Mouse (Mus musculus): ENCODE results near the gene Gpr37l1. TPM values are rescaled to one million over a fixed set of nuclear protein-coding genes. Genes with fewer than 3 reads are reported as not detected.

The Gpr37l1 gene
- polyA plus RNA-seq, 1 experiment from 2014 or later: 0.71 TPM

DNA sequence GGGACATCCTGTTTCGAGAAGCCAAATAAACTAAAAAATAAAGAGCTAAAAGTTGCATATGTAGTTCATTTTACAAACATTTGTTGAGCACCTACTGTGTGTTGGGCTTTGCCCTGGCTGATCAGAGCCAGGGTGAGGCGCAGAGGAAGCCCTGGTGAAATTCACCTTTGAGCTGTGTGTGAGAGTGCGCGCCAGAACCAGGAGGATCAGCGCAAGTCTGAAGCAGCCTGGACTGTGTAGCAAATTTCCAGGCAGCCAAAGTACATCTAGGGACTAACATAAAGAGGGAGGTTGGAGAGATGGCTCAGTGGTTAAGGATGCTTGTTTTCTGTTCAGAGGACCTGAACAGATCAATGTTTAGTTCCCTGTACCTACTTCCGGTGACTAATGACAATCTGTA lies 5.8 kb upstream of the Gpr37l1 start:
- no peak for ATAC-seq
- WGBS: 88% methylated on average over 6 of the region's 6 CpGs
- no peaks in the 10 kb centered on the region for H3K36me3 ChIP-seq (ENCODE audit: control insufficient read depth, insufficient read depth, low read length)

DNA sequence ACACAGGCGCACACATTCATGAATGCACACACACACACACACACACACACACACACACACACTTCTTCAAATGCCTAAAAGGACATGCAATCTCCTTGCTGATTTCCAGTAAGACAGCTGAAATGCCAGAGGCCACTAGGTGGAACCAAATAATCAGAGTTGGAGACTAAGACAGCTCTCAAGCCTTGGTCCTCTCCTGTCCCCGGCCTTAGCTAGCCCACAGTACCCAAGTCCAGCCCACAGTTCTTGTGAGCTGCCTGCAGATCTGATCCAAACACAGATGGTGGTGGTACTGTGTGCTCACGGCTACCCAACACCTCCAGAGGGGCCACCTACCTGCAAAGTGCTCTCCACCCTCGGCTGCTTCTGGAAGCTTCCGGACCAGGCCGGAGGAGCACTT lies 4.5 kb upstream of the Gpr37l1 start:
- no peak overlapping the region for H3K9ac ChIP-seq (ENCODE audit: low read depth, low read length)
- no peak overlapping the region for H3K4me2 ChIP-seq (ENCODE audit: low read depth, low read length)
- H3K27ac ChIP-seq (ENCODE audit: low read length): no peak overlapping the region
- no peaks in the 10 kb centered on the region for H3K27me3 ChIP-seq (replicated peaks; ENCODE audit: control insufficient read depth, insufficient read depth, low read length)
- ATAC-seq: peak; percentile 69
- H3K36me3 ChIP-seq (ENCODE audit: control insufficient read depth, insufficient read depth, low read length): no peaks in the 10 kb centered on the region
- H3K4me1 ChIP-seq (ENCODE audit: control insufficient read depth, insufficient read depth, low read length): peaks cover 20% of the 10 kb centered on the region
- no peaks in the 10 kb centered on the region for H3K9me3 ChIP-seq (ENCODE audit: control insufficient read depth, low read length)
- 50% methylated on average over 6 of the region's 6 CpGs for WGBS
- H3K4me3 ChIP-seq (ENCODE audit: low read length): no peak overlapping the region

More for the DNA sequence above, 5.8 kb upstream of the Gpr37l1 start:
- Histone ChIP-seq H3K4me1 (ENCODE audit: control insufficient read depth, insufficient read depth, low read length) (peaks cover 20% of the 10 kb centered on the region), H3K9ac (ENCODE audit: low read depth, low read length) (no peak overlapping the region), H3K9me3 (ENCODE audit: control insufficient read depth, low read length) (0 out of 2 replicates have a peak, but pooled peaks cover 4% of the 10 kb centered on the region), H3K27ac (ENCODE audit: low read length) (no peak overlapping the region), H3K4me2 (ENCODE audit: low read depth, low read length) (no peak overlapping the region), H3K27me3 (replicated peaks; ENCODE audit: control insufficient read depth, insufficient read depth, low read length) (no peaks in the 10 kb centered on the region), H3K4me3 (ENCODE audit: low read length) (no peak overlapping the region)

DNA sequence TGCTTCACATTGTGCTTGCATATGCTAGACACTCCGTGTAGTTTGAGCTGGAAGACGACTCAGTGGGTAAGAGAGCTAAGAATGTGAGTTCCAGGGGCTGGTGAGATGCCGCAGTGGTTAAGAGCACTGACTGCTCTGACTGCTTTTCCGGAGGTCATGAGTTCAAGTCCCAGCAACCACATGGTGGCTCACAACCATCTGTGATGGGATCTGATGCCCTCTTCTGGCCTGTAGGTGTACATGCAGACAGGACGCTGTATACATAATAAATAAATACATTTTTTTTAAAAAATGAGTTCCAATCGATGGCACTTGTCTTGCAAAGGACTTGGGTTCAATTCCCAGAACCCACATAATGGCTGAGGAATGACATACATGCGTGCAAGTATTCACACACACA lies 3.7 kb upstream of the Gpr37l1 start:
- H3K36me3 ChIP-seq (ENCODE audit: control insufficient read depth, insufficient read depth, low read length): no peaks in the 10 kb centered on the region
- peaks cover 20% of the 10 kb centered on the region for H3K4me1 ChIP-seq (ENCODE audit: control insufficient read depth, insufficient read depth, low read length)
- no peak overlapping the region for H3K4me2 ChIP-seq (ENCODE audit: low read depth, low read length)
- no peak overlapping the region for H3K9ac ChIP-seq (ENCODE audit: low read depth, low read length)
- H3K4me3 ChIP-seq (ENCODE audit: low read length): no peak overlapping the region
- 83% methylated on average over 7 of the region's 7 CpGs for WGBS
- H3K27me3 ChIP-seq (replicated peaks; ENCODE audit: control insufficient read depth, insufficient read depth, low read length): no peaks in the 10 kb centered on the region
- no peak overlapping the region for H3K27ac ChIP-seq (ENCODE audit: low read length)
- no peak for ATAC-seq
- H3K9me3 ChIP-seq (ENCODE audit: control insufficient read depth, low read length): no peaks in the 10 kb centered on the region

DNA sequence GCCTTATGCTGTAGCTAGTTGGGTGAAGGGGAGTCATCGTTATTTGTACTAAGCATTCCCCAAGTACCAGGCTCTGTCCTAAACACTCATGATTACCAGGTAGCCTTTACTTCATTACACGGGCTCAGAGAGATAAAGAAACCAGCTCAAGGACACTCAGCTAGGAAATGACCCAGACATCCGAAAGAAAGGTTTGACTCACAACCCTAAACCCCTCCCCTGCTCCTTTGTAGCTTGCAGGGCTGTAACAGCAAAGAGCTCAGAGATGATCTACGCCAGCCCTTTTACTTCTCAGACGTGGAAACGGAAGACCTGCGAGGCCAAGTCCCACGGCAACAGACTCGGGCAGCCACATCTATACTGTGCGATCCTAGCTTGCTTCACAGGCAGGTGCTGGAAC lies 2.8 kb upstream of the Gpr37l1 start:
- no peak overlapping the region for H3K27ac ChIP-seq (ENCODE audit: low read length)
- 38% methylated on average over 10 of the region's 10 CpGs for WGBS
- peaks cover 16% of the 10 kb centered on the region for H3K4me1 ChIP-seq (ENCODE audit: control insufficient read depth, insufficient read depth, low read length)
- H3K27me3 ChIP-seq (replicated peaks; ENCODE audit: control insufficient read depth, insufficient read depth, low read length): no peaks in the 10 kb centered on the region
- H3K4me2 ChIP-seq (ENCODE audit: low read depth, low read length): no peak overlapping the region; the same call in 1 of the 2 replicates
- H3K9me3 ChIP-seq (ENCODE audit: control insufficient read depth, low read length): no peaks in the 10 kb centered on the region
- no peak for ATAC-seq
- H3K9ac ChIP-seq (ENCODE audit: low read depth, low read length): peak overlapping the region; percentile 21; the same call in 1 of the 2 replicates
- no peaks in the 10 kb centered on the region for H3K36me3 ChIP-seq (ENCODE audit: control insufficient read depth, insufficient read depth, low read length)
- H3K4me3 ChIP-seq (ENCODE audit: low read length): no peak overlapping the region

DNA sequence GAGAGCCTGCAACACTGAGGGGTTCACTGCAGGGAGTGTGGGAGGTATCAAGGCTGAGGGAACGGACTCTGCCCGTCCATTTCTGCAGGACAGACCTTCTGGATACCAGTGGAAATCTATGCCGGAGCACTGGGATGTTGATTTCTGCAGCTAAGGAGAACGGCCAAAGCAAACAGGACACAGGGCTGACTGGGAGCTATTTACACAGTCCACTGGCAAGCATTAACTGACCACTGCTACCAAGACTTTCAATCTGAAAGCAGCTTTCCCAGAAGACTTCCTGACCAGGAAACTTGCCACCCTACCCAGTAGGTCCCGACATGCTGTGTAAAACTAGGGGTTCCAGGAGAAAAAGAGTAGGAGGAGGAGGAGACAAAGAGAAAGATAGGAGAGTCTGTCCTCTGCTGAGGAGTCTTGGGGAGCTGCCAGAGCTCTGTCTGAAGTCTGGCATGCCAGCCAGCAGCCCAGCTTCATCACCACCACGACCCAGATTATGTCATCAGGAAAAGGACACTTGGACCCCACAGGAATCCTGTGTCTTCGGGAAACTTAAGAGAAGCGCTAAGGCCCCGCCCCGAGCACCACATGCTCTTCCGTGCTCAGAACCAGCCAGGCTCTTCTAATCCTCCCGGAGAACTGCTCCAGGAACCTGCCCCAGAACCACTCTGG lies 2.2 kb upstream of the Gpr37l1 start:
- 38% methylated on average over 12 of the region's 12 CpGs for WGBS
- H3K9me3 ChIP-seq (ENCODE audit: control insufficient read depth, low read length): no peaks in the 10 kb centered on the region
- H3K36me3 ChIP-seq (ENCODE audit: control insufficient read depth, insufficient read depth, low read length): no peaks in the 10 kb centered on the region
- ATAC-seq: no peak
- H3K9ac ChIP-seq (ENCODE audit: low read depth, low read length): peak overlapping the region; percentile 21
- peaks cover 15% of the 10 kb centered on the region; the same call in 1 of the 2 replicates for H3K4me1 ChIP-seq (ENCODE audit: control insufficient read depth, insufficient read depth, low read length)
- no peak overlapping the region for H3K27ac ChIP-seq (ENCODE audit: low read length)
- H3K4me3 ChIP-seq (ENCODE audit: low read length): no peak overlapping the region
- H3K4me2 ChIP-seq (ENCODE audit: low read depth, low read length): no peak overlapping the region; the same call in 1 of the 2 replicates
- H3K27me3 ChIP-seq (replicated peaks; ENCODE audit: control insufficient read depth, insufficient read depth, low read length): no peaks in the 10 kb centered on the region

DNA sequence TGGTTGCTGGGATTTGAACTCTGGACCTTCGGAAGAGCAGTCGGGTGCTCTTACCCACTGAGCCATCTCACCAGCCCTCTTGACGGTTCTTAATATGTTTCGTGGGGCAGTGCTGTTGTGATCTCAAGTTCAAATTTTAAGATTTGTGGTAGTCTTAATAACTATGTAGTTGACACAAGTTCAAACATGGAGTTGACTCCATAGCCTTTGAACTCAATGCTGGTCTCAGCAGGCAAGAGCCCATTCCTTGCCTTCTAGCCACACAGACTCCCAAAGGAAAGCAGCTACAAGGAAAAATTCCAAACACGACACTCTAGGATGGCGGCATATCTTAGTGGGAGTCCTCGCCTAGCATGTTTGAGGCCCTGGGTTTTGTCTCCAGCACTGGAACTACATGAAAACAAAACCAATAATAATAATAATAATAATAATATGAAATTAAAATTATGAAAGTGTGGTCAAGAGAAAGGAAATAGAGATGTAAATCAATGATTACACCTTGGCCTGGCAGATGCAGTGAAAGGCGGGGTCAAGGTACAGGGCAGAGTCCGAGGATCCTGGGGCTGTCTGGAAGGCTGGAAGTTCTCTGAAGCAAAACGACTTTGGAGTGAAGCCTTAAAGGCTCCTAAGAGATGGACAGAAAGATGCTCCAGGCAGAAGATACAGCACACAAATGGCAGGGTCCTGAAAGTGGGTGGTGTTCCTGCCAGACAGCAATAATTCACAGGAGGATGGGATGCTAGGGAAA lies 1.1 kb upstream of the Gpr37l1 start:
- Histone ChIP-seq H3K27me3 (replicated peaks; ENCODE audit: control insufficient read depth, insufficient read depth, low read length) (no peaks in the 10 kb centered on the region), H3K4me3 (ENCODE audit: low read length) (no peak overlapping the region), H3K36me3 (ENCODE audit: control insufficient read depth, insufficient read depth, low read length) (no peaks in the 10 kb centered on the region), H3K27ac (ENCODE audit: low read length) (no peak overlapping the region), H3K4me2 (ENCODE audit: low read depth, low read length) (no peak overlapping the region), H3K9ac (ENCODE audit: low read depth, low read length) (no peak overlapping the region), H3K4me1 (ENCODE audit: control insufficient read depth, insufficient read depth, low read length) (peaks cover 15% of the 10 kb centered on the region; the same call in 1 of the 2 replicates), H3K9me3 (ENCODE audit: control insufficient read depth, low read length) (no peaks in the 10 kb centered on the region)
- no peak for ATAC-seq
- WGBS: 84% methylated on average over 10 of the region's 10 CpGs

DNA sequence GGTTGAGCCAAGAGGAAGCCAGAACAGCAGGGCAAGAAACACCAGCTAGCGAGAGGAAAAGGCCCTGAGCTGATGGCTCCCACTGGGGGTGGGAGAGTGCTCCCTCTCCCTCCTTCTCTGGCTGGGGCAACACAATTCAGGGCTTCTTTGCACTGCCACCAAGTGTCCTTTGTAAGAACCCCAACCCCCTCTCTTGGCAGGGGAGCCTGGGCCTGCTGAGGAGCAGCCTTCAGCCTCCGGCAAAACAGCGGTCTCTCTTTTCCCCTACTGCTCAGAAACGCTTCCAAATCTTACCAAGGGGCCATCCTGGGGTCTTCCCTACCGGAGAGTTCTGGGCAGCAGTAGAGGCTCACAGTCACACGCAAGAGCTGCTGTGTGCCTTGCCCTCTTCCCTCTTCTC lies 4.8 kb downstream of the Gpr37l1 start:
- no peak overlapping the region for H3K4me2 ChIP-seq (ENCODE audit: low read depth, low read length)
- 67% methylated on average over 6 of the region's 6 CpGs for WGBS
- no peaks in the 10 kb centered on the region for H3K4me1 ChIP-seq (ENCODE audit: control insufficient read depth, insufficient read depth, low read length)
- H3K9ac ChIP-seq (ENCODE audit: low read depth, low read length): peak overlapping the region; percentile 16; the same call in 1 of the 2 replicates
- H3K27me3 ChIP-seq (replicated peaks; ENCODE audit: control insufficient read depth, insufficient read depth, low read length): no peaks in the 10 kb centered on the region
- H3K4me3 ChIP-seq (ENCODE audit: low read length): no peak overlapping the region
- H3K36me3 ChIP-seq (ENCODE audit: control insufficient read depth, insufficient read depth, low read length): no peaks in the 10 kb centered on the region
- H3K27ac ChIP-seq (ENCODE audit: low read length): no peak overlapping the region
- H3K9me3 ChIP-seq (ENCODE audit: control insufficient read depth, low read length): no peaks in the 10 kb centered on the region
- no peak for ATAC-seq

DNA sequence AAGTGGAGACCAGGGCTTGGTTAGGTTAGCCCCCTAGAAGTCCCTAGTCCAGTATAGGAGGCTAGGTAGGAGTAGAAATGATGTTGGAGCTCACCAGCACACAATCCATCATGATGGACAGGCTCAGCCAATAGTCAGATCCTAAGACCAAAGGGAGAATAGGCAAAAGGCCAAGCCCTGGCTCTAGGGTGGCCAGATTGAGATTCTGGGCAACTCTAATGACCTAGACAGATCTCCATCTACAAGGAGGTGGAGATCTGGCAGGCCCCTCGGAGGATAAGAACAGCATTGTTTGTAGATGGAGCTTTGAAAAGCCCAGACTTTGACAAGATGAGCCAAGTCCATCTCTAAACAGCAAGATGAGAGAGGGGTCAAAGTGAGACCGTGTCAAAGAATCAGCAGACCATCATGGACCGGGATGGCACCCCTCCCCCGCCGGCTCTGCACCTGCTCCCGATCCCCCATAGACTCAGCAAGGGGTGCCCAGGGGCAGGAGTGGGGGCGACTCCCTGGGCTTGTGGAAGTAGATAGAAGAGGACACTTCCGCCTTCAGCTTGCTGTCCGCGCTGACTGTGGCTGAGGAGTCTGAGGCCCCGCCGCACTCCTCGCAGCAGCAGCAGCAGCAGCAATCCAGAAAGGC lies 7.0 kb downstream of the Gpr37l1 start:
- no peak overlapping the region for H3K4me3 ChIP-seq (ENCODE audit: low read length)
- H3K36me3 ChIP-seq (ENCODE audit: control insufficient read depth, insufficient read depth, low read length): peaks cover 6% of the 10 kb centered on the region
- no peak overlapping the region for H3K4me2 ChIP-seq (ENCODE audit: low read depth, low read length)
- no peak for ATAC-seq
- no peak overlapping the region for H3K27ac ChIP-seq (ENCODE audit: low read length)
- H3K4me1 ChIP-seq (ENCODE audit: control insufficient read depth, insufficient read depth, low read length): no peaks in the 10 kb centered on the region
- WGBS: 85% methylated on average over 13 of the region's 13 CpGs
- no peaks in the 10 kb centered on the region for H3K27me3 ChIP-seq (replicated peaks; ENCODE audit: control insufficient read depth, insufficient read depth, low read length)
- no peaks in the 10 kb centered on the region for H3K9me3 ChIP-seq (ENCODE audit: control insufficient read depth, low read length)
- H3K9ac ChIP-seq (ENCODE audit: low read depth, low read length): no peak overlapping the region

DNA sequence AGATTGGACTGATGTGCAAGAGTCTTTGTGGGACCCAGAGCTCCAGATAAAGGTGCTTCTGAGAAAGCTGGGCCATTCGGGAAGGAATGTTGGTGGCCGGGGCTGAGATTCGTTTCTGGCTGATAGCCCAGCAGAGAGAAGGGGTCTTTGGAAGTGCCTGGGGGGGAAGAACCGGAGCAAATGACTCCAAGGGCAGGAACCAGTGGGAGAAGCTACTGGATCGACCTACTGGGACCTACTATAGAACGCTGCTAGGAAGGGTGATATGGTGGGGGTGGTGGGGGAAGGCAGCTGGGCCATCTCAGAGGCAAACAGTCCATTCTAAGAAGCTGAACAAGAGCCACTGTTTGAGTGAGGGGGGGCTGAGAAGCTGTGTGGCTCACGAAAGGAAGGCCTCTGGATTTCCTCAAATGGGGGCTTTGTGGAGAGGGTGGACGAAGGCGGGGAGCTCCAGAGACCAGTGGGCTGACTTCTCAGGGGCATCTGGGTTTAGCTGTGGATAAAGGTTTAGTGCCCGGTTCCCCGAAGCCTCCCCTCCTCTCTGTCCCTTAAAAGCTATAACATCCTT lies 7.8 kb downstream of the Gpr37l1 start:
- 65% methylated on average over 11 of the region's 11 CpGs for WGBS
- no peak overlapping the region for H3K4me2 ChIP-seq (ENCODE audit: low read depth, low read length)
- H3K4me3 ChIP-seq (ENCODE audit: low read length): no peak overlapping the region
- H3K9me3 ChIP-seq (ENCODE audit: control insufficient read depth, low read length): no peaks in the 10 kb centered on the region
- H3K4me1 ChIP-seq (ENCODE audit: control insufficient read depth, insufficient read depth, low read length): peaks cover 5% of the 10 kb centered on the region
- no peak for ATAC-seq
- peaks cover 6% of the 10 kb centered on the region for H3K36me3 ChIP-seq (ENCODE audit: control insufficient read depth, insufficient read depth, low read length)
- H3K9ac ChIP-seq (ENCODE audit: low read depth, low read length): no peak overlapping the region
- H3K27me3 ChIP-seq (replicated peaks; ENCODE audit: control insufficient read depth, insufficient read depth, low read length): no peaks in the 10 kb centered on the region
- H3K27ac ChIP-seq (ENCODE audit: low read length): no peak overlapping the region
